Mouse (Mus musculus) adrenal gland, postnatal 14 days (tissue): ENCODE data around the gene Senp1. TPM values are rescaled to one million over a fixed set of nuclear protein-coding genes. Genes with fewer than 3 reads are reported as not detected.

Experiments used
- DNase-seq: peaks from one replicate; pipeline ENCODE4 v3.0.0; 2021; ENCODE audit warnings: mixed read lengths
- total RNA-seq: library from RNA; stranded (reverse); gene quantifications from 2 replicates; pipeline ENCODE4 v1.2.3, GENCODE M21; 2021

Gene Senp1
- total RNA-seq, 1 experiment from 2014 or later: 17.6 TPM

- DNase-seq: no peak
Observed at GRCm38 (mm10) chr15:98107703-98108296, 14.3 kb upstream of the Senp1 start.

- no peak for DNase-seq
Observed at GRCm38 (mm10) chr15:98107230-98107629, 13.7 kb upstream of the Senp1 start.

- DNase-seq: no peak
Observed at GRCm38 (mm10) chr15:98106506-98106905, 13.0 kb upstream of the Senp1 start.

- DNase-seq: no peak
Observed at GRCm38 (mm10) chr15:98102401-98102800, 8.9 kb upstream of the Senp1 start.

GRCm38 (mm10) chr15:98098519-98098918, 5.0 kb upstream of the Senp1 start:
- DNase-seq: no peak

GRCm38 (mm10) chr15:98096957-98097356, 3.4 kb upstream of the Senp1 start:
- DNase-seq: no peak

- no peak for DNase-seq
Observed at GRCm38 (mm10) chr15:98094905-98095304, 1.4 kb upstream of the Senp1 start.

- no peak for DNase-seq
Observed at GRCm38 (mm10) chr15:98092372-98093120, 998 bp downstream of the Senp1 start, which contains the start of gene Pfkm. Pfkm (plus strand) TSS chr15:98092589.

- no peak for DNase-seq
Observed at GRCm38 (mm10) chr15:98091841-98092240, 1.7 kb downstream of the Senp1 start.

GRCm38 (mm10) chr15:98089421-98090183, 3.9 kb downstream of the Senp1 start:
- DNase-seq: peak; percentile 71

- no peak for DNase-seq
Observed at GRCm38 (mm10) chr15:98088889-98089288, 4.7 kb downstream of the Senp1 start.

GRCm38 (mm10) chr15:98076901-98077300, 16.6 kb downstream of the Senp1 start:
- no peak for DNase-seq

- no peak for DNase-seq
Observed at GRCm38 (mm10) chr15:98075034-98075433, 18.5 kb downstream of the Senp1 start.

- no peak for DNase-seq
Observed at GRCm38 (mm10) chr15:98074521-98074920, 19.0 kb downstream of the Senp1 start.

- no peak for DNase-seq
Observed at GRCm38 (mm10) chr15:98070376-98070775, 23.2 kb downstream of the Senp1 start.

- DNase-seq: no peak
Observed at GRCm38 (mm10) chr15:98069566-98070245, 23.8 kb downstream of the Senp1 start.

- no peak for DNase-seq
Observed at GRCm38 (mm10) chr15:98068506-98068905, 25.0 kb downstream of the Senp1 start.

- no peak for DNase-seq
Observed at GRCm38 (mm10) chr15:98067492-98067891, 26.1 kb downstream of the Senp1 start.

GRCm38 (mm10) chr15:98066602-98067001, 26.9 kb downstream of the Senp1 start:
- no peak for DNase-seq

- DNase-seq: peak; percentile 73
Observed at GRCm38 (mm10) chr15:98065881-98066280, 27.7 kb downstream of the Senp1 start.

- peak; percentile 34 for DNase-seq
Observed at GRCm38 (mm10) chr15:98055246-98055645, 38.3 kb downstream of the Senp1 start.

GRCm38 (mm10) chr15:98051685-98052084, 41.9 kb downstream of the Senp1 start:
- no peak for DNase-seq
